Mouse (Mus musculus): ENCODE results near the gene Ssr2. TPM values are rescaled to one million over a fixed set of nuclear protein-coding genes. Genes with fewer than 3 reads are reported as not detected.

The Ssr2 gene
- polyA plus RNA-seq, 1 experiment from 2014 or later, result 301 TPM

DNA sequence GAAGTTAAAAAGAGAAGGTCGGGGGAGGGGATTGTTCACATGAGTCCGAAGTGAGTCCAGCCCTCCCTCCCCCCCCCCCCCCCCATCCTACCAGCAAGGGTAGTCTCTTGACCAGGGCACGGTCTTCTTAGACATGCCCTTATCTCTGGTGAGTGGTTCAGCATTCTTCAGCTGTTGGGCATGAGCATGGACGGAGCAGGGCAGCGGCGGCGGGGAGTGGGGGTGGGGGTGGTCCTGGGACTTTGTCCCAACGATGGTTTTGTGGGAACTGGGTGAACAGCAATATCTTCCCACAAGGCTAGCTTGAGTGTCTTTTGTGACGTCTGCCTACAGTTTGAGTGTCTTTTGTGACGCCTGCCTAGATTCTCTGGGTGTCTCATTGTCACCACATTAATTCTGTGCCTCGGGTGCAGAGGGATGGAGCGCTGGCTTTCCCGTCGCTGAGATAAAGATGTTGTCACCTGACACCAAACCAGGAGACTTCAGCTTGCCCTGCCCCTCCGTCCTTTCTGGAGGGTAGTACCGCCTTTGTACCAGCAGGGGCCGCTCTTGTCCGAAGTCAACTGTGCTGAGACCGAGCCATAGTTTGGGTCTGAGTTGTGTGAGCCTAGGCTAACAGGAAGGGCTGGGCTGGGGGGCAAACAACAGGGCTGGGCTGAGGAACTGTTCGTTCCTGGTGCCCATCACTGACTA lies 31.5 kb downstream of the Ssr2 start:
- 2% methylated on average over 20 of the region's 20 CpGs for WGBS
- Histone ChIP-seq H3K27ac (ENCODE audit: low read length) (no peak overlapping the region), H3K9ac (replicated peaks; ENCODE audit: low read depth, low read length) (no peak overlapping the region; the same call in 1 of the 2 replicates), H3K4me3 (ENCODE audit: low read depth, low read length) (0 out of 2 replicates have a peak overlapping the region, but pooled peaks have one; percentile 15), H3K9me3 (ENCODE audit: control insufficient read depth, low read depth, low read length) (no peaks in the 10 kb centered on the region), H3K4me1 (ENCODE audit: control insufficient read depth, insufficient read depth, low read length) (peaks cover 7% of the 10 kb centered on the region), H3K27me3 (ENCODE audit: control insufficient read depth, insufficient read depth, low read length) (no peaks in the 10 kb centered on the region), H3K4me2 (replicated peaks; ENCODE audit: low read depth, low read length) (peak overlapping the region; percentile 51), H3K36me3 (ENCODE audit: control insufficient read depth, insufficient read depth, low read length) (no peaks in the 10 kb centered on the region)
- ATAC-seq (ENCODE audit: insufficient number of reproducible peaks, insufficient read depth, low FRiP score, low read depth), result peak; percentile 88

DNA sequence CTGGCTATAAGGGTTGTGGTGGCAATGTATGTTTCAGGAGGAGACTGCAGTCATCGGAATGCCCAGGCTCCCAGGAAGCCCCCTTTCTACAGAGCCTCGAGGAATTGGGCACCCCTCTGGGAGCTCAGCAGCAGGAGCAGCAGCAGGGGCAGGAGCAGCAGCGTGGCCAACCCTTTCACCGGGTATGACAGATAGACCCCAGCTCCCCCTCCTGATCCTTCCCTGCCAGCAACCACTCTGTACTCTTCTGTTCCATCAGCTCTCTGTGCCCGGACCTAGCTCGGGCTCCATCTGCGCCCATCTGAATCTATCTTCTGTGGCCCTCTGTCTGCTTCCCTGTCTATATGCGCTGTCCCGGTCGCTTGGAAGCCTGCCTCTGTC lies 32.1 kb downstream of the Ssr2 start:
- Histone ChIP-seq H3K27me3 (ENCODE audit: control insufficient read depth, insufficient read depth, low read length) (no peaks in the 10 kb centered on the region), H3K9me3 (ENCODE audit: control insufficient read depth, low read depth, low read length) (no peaks in the 10 kb centered on the region), H3K36me3 (ENCODE audit: control insufficient read depth, insufficient read depth, low read length) (no peaks in the 10 kb centered on the region), H3K27ac (ENCODE audit: low read length) (no peak overlapping the region), H3K4me1 (ENCODE audit: control insufficient read depth, insufficient read depth, low read length) (peaks cover 7% of the 10 kb centered on the region), H3K4me2 (replicated peaks; ENCODE audit: low read depth, low read length) (peak overlapping the region; percentile 51), H3K4me3 (ENCODE audit: low read depth, low read length) (no peak overlapping the region), H3K9ac (replicated peaks; ENCODE audit: low read depth, low read length) (no peak overlapping the region)
- 24% methylated on average over 10 of the region's 10 CpGs for WGBS
- ATAC-seq (ENCODE audit: insufficient number of reproducible peaks, insufficient read depth, low FRiP score, low read depth), result 0 out of 2 replicates have a peak, but pooled peaks have one; percentile 8

DNA sequence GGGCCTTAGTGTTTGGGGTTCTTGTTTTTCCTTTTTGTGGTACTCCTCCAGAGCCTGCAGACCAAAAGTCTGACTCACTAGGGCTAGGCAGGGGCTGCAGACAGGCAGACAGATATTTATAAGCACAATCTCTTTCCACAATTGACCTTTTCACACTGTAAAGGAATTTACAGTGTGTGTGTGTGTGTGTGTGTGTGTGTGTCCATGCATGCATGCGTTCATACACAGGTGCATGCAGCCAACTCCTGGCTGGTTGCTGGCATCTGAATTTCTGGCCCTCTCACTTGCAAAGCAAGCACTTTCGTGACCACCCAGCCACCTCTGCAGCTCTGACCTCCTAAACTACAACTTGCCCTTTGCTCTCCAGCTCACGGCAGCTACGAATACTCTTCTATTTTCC lies 33.4 kb downstream of the Ssr2 start:
- H3K27ac ChIP-seq (ENCODE audit: low read length), result no peak overlapping the region
- no peaks in the 10 kb centered on the region for H3K9me3 ChIP-seq (ENCODE audit: control insufficient read depth, low read depth, low read length)
- H3K9ac ChIP-seq (replicated peaks; ENCODE audit: low read depth, low read length), result no peak overlapping the region
- H3K27me3 ChIP-seq (ENCODE audit: control insufficient read depth, insufficient read depth, low read length), result no peaks in the 10 kb centered on the region
- peaks cover 7% of the 10 kb centered on the region for H3K4me1 ChIP-seq (ENCODE audit: control insufficient read depth, insufficient read depth, low read length)
- no peak for ATAC-seq (ENCODE audit: insufficient number of reproducible peaks, insufficient read depth, low FRiP score, low read depth)
- H3K36me3 ChIP-seq (ENCODE audit: control insufficient read depth, insufficient read depth, low read length), result no peaks in the 10 kb centered on the region
- no peak overlapping the region for H3K4me3 ChIP-seq (ENCODE audit: low read depth, low read length)
- no peak overlapping the region for H3K4me2 ChIP-seq (replicated peaks; ENCODE audit: low read depth, low read length)
- 54% methylated on average over 4 of the region's 4 CpGs for WGBS

DNA sequence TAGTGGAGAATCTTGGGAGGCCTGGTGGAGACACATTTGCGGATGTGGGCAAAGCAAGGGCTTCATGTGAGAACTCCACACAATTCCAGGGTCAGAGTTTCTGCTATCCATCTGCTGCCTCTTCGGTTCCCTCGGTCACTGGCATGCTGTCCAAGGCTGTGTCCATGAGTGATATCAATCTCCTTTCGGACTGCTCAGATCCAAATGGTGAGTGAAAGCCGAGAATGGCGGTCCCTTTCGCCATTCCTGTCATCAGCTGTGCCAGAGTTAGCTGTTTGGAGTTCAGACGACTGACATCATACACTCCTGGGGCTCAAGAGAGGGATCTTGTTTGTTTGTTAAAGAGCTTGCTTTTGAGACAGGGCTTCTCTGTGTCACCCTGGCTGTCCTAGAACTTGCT lies 38.7 kb downstream of the Ssr2 start:
- no peak overlapping the region for H3K4me3 ChIP-seq (ENCODE audit: low read depth, low read length)
- no peaks in the 10 kb centered on the region for H3K9me3 ChIP-seq (ENCODE audit: control insufficient read depth, low read depth, low read length)
- H3K27ac ChIP-seq (ENCODE audit: low read length), result no peak overlapping the region
- no peak for ATAC-seq (ENCODE audit: insufficient number of reproducible peaks, insufficient read depth, low FRiP score, low read depth)
- H3K4me2 ChIP-seq (replicated peaks; ENCODE audit: low read depth, low read length), result no peak overlapping the region
- no peak overlapping the region for H3K9ac ChIP-seq (replicated peaks; ENCODE audit: low read depth, low read length)
- H3K27me3 ChIP-seq (ENCODE audit: control insufficient read depth, insufficient read depth, low read length), result no peaks in the 10 kb centered on the region
- no peaks in the 10 kb centered on the region for H3K36me3 ChIP-seq (ENCODE audit: control insufficient read depth, insufficient read depth, low read length)
- no peaks in the 10 kb centered on the region; the same call in 1 of the 2 replicates for H3K4me1 ChIP-seq (ENCODE audit: control insufficient read depth, insufficient read depth, low read length)
- 75% methylated on average over 8 of the region's 8 CpGs for WGBS

DNA sequence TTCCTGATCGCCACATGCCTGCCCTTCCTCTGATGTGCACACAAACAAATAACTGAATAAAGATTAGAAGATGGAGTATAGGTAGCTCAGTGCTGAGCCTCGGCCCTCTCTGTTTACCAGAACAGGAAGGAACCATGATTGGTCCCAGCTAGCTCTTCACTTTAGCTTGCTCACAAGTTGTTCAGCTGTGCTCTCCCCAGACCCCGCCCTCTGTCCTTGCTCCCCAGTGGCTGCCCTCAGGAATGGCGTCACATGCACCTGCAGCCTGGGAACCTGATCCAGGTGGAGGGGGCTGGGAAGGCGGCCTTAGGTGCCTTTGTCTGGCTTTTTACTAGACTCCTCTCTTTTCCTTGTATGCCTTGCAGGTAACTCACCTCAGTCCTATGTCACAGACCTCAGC lies 39.4 kb downstream of the Ssr2 start:
- H3K36me3 ChIP-seq (ENCODE audit: control insufficient read depth, insufficient read depth, low read length), result no peaks in the 10 kb centered on the region
- H3K27ac ChIP-seq (ENCODE audit: low read length), result 0 out of 2 replicates have a peak overlapping the region, but pooled peaks have one; percentile 30
- H3K9ac ChIP-seq (replicated peaks; ENCODE audit: low read depth, low read length), result no peak overlapping the region
- 48% methylated on average over 5 of the region's 5 CpGs for WGBS
- no peaks in the 10 kb centered on the region for H3K27me3 ChIP-seq (ENCODE audit: control insufficient read depth, insufficient read depth, low read length)
- no peaks in the 10 kb centered on the region; the same call in 1 of the 2 replicates for H3K4me1 ChIP-seq (ENCODE audit: control insufficient read depth, insufficient read depth, low read length)
- peak overlapping the region; percentile 2; the same call in 1 of the 2 replicates for H3K4me2 ChIP-seq (replicated peaks; ENCODE audit: low read depth, low read length)
- no peaks in the 10 kb centered on the region for H3K9me3 ChIP-seq (ENCODE audit: control insufficient read depth, low read depth, low read length)
- peak; percentile 76; the same call in 1 of the 2 replicates for ATAC-seq (ENCODE audit: insufficient number of reproducible peaks, insufficient read depth, low FRiP score, low read depth)
- no peak overlapping the region for H3K4me3 ChIP-seq (ENCODE audit: low read depth, low read length)

DNA sequence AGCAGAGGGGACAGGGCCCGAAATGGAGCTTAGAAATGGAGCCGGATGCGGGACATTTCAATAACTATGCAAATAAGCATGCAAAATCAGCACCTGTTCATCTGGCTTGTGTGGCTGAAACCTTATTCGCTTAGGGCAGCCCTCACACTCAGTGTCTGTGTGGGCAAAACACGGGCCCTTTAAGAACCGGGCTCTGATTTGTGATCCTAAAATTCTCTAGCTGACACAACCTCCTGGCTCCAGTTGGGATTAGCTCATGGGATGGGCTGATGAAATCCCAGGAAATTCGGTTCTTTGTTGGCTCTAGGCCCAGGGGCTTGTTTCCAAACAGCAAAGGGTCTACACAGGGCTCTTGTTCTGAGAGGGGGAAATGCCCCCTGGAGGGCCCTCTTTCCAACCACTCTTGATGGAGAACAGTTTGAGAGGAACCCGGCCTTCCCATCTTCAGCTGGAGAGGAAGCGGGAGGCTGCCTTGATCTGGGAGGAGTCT lies 40.3 kb downstream of the Ssr2 start:
- peaks cover 4% of the 10 kb centered on the region; the same call in 1 of the 2 replicates for H3K4me1 ChIP-seq (ENCODE audit: control insufficient read depth, insufficient read depth, low read length)
- no peak overlapping the region for H3K9ac ChIP-seq (replicated peaks; ENCODE audit: low read depth, low read length)
- H3K36me3 ChIP-seq (ENCODE audit: control insufficient read depth, insufficient read depth, low read length), result no peaks in the 10 kb centered on the region
- no peak overlapping the region for H3K4me3 ChIP-seq (ENCODE audit: low read depth, low read length)
- peak overlapping the region; percentile 2; the same call in 1 of the 2 replicates for H3K4me2 ChIP-seq (replicated peaks; ENCODE audit: low read depth, low read length)
- H3K27me3 ChIP-seq (ENCODE audit: control insufficient read depth, insufficient read depth, low read length), result no peaks in the 10 kb centered on the region
- no peak for ATAC-seq (ENCODE audit: insufficient number of reproducible peaks, insufficient read depth, low FRiP score, low read depth)
- no peaks in the 10 kb centered on the region for H3K9me3 ChIP-seq (ENCODE audit: control insufficient read depth, low read depth, low read length)
- 46% methylated on average over 9 of the region's 9 CpGs for WGBS
- H3K27ac ChIP-seq (ENCODE audit: low read length), result 0 out of 2 replicates have a peak overlapping the region, but pooled peaks have one; percentile 30

DNA sequence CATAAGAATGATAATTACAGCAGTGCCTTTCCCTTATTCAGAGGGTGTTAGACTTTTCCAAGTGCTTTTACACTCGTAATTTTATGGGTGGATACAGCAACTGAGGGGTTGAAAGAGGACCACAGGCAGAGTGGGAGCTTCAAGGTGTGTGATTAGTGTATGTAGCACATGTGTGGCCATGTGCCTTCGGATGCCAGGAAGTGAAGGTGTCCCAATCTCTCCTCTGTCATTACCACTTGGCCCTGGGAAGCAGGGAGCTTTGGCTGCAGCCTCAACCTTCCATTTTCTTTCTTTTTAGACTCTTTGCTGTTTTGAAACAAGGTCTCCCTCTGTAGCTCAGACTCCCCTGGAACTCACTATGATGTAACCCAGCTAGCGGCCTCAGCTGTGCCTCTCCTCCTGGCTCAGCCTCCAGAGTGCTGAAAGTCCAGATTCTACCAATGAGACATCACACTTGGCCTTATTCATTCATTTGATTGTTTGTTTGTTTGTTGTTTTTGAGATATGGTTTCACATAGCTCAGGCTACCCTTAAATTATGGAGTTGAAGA lies 41.4 kb downstream of the Ssr2 start:
- Histone ChIP-seq H3K9me3 (ENCODE audit: control insufficient read depth, low read depth, low read length) (no peaks in the 10 kb centered on the region), H3K4me3 (ENCODE audit: low read depth, low read length) (no peak overlapping the region), H3K36me3 (ENCODE audit: control insufficient read depth, insufficient read depth, low read length) (no peaks in the 10 kb centered on the region), H3K9ac (replicated peaks; ENCODE audit: low read depth, low read length) (no peak overlapping the region), H3K4me1 (ENCODE audit: control insufficient read depth, insufficient read depth, low read length) (peaks cover 4% of the 10 kb centered on the region; the same call in 1 of the 2 replicates), H3K4me2 (replicated peaks; ENCODE audit: low read depth, low read length) (no peak overlapping the region), H3K27me3 (ENCODE audit: control insufficient read depth, insufficient read depth, low read length) (no peaks in the 10 kb centered on the region), H3K27ac (ENCODE audit: low read length) (no peak overlapping the region)
- WGBS, result 85% methylated on average over 3 of the region's 3 CpGs
- ATAC-seq (ENCODE audit: insufficient number of reproducible peaks, insufficient read depth, low FRiP score, low read depth), result no peak

DNA sequence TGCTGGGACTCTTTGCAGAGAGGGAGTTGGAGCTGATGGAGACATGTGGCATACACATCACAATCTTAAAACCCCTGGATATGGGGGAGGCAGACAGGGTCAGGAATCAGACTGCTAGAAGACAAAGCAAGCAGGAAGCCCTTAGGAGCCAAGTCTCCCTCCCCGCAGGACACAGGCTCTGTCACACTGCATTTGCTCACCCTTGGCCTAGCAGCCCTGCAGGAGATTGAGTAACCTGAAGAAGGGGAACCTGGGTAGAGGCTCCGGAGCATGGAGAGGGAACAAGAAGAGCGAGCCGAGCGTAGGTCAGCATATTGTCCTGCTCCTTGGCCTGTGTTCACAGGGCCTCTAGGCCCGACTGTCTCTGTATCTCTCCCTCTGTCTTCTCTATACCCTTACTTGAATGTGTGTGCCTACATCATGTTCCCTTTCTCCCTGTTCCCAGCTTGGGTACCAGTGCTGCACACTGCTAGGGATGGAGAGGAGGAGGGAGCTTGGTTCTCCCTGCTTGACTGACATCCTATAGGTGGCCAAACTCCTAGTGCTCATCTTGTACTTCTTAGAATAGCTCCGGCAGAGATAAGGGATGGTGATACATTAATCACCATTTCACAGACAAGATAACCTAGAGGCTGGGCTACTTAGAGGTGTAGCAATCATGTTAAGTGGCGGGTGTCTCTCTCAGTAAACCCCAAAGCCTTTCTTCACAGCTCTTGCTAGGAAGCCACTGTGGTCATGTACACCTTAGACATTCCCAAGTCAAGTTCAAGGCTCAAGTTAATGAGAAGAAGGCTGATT lies 42.6 kb downstream of the Ssr2 start:
- H3K4me2 ChIP-seq (replicated peaks; ENCODE audit: low read depth, low read length), result no peak overlapping the region
- 58% methylated on average over 8 of the region's 8 CpGs for WGBS
- peaks cover 4% of the 10 kb centered on the region; the same call in 1 of the 2 replicates for H3K4me1 ChIP-seq (ENCODE audit: control insufficient read depth, insufficient read depth, low read length)
- no peak overlapping the region for H3K4me3 ChIP-seq (ENCODE audit: low read depth, low read length)
- H3K27ac ChIP-seq (ENCODE audit: low read length), result no peak overlapping the region
- H3K36me3 ChIP-seq (ENCODE audit: control insufficient read depth, insufficient read depth, low read length), result no peaks in the 10 kb centered on the region
- no peaks in the 10 kb centered on the region for H3K27me3 ChIP-seq (ENCODE audit: control insufficient read depth, insufficient read depth, low read length)
- no peaks in the 10 kb centered on the region for H3K9me3 ChIP-seq (ENCODE audit: control insufficient read depth, low read depth, low read length)
- ATAC-seq (ENCODE audit: insufficient number of reproducible peaks, insufficient read depth, low FRiP score, low read depth), result no peak
- H3K9ac ChIP-seq (replicated peaks; ENCODE audit: low read depth, low read length), result no peak overlapping the region

All from stomach, embryonic 14.5 days (tissue).